Mouse (Mus musculus) retina, postnatal 7 days (tissue): ENCODE measurements around the gene Atp2b2.
"Not testable (repeated sequence)": the region's sequence is repeated elsewhere in the genome, so short reads cannot be mapped to it uniquely, and the experiment has no call there.

ENCODE experiments used
- DNase-seq: peaks from one replicate; pipeline ENCODE4 v3.0.0-alpha.2; 2012; ENCODE audit warnings: low read depth, low spot score

Gene Atp2b2

DNA sequence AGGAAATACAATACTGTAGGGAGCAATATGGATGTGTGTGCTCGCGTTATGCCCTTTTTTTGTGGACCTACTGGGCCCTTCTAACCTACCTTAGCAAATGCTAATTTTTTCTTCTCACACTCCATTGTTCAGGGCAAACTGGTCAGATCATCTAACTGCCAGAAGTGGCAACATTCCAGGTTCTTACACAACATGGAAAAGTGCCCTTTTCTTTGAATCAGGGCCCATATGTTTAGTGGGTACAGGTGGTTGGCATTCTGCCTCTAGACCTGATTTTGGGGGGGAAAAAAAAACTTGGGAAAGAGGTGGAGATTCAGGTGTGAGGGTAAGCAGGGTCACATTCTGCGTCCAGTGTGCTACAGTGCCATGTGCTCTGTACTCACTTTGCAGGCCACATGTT, 324.9 kb downstream of the Atp2b2 start:
- no peak for DNase-seq

DNA sequence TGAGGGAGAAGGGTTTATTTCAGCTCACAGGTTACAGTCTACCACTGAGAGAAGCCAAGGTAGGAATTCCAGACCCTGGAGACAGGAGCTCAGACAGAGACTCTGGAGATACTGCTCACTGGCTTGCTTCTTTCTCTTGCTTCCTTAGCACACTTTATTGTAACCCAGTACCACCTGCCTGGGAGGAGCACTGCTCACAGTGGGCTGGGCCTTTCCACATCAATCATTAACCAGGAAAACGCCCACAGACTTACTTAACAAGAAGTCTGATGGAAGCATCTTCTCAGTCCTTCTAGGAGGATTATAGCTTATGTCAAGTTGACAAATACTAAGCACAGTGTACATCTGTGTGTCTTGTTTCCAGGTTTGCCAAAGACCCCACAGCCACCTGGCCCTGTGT, 327.6 kb downstream of the Atp2b2 start:
- DNase-seq: no peak

DNA sequence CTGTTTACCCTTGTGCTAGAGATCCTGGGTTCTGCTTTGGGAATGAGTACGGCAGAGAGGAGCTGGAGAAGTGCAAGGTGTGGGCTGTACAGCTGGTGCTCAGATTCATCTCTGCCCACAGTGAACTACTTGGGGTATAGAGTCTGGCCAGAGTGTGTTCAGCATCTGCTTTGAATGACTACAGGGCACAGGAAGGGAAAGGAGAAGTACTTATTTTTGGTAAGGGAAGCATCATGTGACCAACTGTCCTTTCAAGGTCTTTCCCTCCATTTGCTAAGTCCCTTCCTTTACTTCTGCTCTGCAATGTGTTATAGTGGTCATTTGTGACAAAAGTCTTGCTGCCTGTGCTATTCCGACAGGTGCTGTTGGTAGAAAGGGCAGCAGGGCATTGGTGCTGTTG, 328.1 kb downstream of the Atp2b2 start:
- no peak for DNase-seq

DNA sequence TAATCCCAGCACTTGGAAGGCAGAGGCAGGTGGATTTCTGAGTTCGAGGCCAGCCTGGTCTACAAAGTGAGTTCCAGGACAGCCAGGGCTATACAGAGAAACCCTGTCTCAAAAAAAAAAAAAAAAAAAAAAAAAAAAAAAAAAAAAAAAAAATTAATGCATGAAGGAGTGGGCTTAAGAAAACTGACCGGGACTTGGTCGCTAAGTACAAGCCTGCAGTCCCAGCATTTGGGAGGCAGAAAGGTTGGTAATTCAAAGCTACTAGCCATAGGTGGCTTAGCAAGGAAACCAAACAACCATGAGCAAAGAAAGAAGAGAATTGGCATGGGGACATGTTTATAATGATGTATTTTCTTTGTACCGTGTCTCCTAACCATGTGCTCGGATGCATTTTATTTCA, 329.0 kb downstream of the Atp2b2 start:
- not testable (repeated sequence) for DNase-seq

DNA sequence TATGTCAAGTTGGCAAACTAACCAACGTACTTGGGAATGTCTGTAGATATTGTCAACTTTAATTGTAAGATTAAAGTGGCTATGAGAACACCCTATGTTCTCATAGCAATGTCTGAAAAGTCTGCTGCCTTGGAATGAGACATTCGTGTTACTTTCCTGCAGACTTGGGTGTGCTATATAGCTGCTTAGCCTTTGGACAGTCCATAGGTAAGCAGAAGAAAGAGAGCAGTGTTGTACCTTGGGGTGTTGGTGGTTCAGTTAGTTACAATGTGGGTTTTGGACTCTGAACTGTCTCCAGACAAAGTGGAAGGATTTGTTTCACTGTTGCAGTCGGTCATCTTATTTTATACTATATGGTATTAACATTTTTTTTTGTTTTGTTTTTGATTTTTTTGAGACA, 329.7 kb downstream of the Atp2b2 start:
- DNase-seq: no peak

DNA sequence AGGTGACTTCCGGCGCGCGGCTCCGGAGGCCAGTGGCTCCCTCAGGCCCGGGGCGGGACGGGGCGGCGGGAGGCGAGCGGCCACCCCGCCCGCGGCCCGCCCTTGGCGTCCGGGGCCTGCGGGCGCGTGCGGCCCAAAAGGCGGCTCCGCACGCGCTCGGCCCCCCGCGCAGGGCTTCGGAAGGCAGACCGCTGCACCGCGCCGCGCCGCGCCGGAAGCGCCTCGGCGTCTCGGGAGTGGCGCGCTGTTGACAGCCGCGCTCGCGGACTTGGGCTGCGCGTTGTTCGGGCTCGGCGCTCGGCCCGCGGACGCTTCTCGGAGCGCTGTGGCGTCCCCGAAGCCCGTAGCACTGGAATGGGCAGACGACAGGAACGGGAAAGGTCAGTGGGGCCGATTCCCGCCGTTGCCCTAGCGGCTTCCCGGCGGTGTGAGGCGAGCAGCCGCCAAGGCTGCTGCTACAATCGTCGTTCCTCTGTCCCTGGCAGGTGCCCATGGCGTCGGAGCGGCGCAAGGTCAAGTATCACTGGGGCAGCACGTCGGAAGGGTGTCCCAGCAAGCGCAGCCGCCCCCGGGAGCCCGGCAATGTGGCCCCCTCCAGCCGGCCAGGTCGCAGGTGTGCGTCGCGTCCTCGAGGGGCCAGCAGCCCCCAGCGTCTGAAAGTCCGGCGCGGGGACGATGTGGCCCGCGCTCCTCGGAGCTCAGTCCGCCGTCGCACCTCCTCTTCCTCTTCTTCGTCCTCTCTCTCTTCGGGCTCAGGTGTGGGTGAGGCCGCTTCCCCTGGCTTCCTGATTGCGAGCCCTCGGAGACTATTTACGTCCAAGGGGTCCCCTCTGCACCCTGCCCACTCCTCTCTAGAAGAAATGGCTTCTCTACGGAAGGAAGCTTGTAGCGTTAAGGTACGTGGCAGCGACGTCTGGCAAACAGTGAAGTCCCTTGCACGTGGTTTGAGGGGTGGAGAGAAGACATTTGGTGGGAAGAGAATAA, 344.9 kb downstream of the Atp2b2 start:
- DNase-seq: no peak

DNA sequence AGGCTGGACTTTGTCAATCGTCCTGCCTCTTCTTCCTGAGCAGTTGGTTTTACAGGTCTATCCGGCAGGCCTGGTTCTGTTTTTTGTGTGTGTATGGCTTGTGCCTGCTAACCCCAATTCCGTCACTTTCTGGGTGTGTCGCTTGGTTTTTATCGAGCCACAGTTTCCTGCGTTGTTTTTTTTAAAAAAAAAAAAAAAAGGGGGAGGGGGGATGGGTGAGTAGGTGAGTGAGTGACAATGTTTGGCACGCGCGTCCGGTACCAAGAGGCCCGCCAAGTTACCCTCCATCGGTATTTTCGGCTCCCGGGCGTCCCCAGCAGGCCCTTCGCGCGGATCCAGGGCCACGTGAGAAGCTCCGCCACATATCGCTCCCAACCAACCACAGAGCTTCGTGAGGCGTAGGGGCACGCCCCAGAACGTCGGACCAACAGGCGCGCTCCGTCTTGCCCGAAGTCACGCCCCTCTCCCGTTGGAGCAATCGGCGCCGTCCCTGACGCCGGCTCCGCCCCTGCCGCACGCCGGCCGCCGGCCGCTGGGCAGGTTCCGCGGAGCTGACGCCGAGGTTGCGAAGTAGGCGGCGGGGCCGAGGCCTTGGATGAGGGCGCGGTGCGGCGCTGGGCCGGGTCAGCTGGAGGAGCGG, 345.7 kb downstream of the Atp2b2 start, which contains the start of gene Tatdn2:
TSS of gene Tatdn2 (plus strand) at position 469 of the 640 bp plus-strand sequence.
- DNase-seq: peak; percentile 86

- no peak for DNase-seq
These were observed 346.6 kb downstream of the Atp2b2 start for GRCm38 (mm10) chr6:113695766-113696355.

- no peak for DNase-seq
These were observed 347.2 kb downstream of the Atp2b2 start for GRCm38 (mm10) chr6:113695203-113695602.
